Mouse (Mus musculus): ENCODE data around the gene Proser2. TPM values are rescaled to one million over a fixed set of nuclear protein-coding genes. Genes with fewer than 3 reads are reported as not detected.

Gene Proser2
- polyA plus RNA-seq, 1 experiment: 4.5 TPM

- TF ChIP-seq POLR2A (IDR thresholded peaks at IDR 0.05; ENCODE audit: extremely low read depth, insufficient read depth, low read length): no peak
- no peak for TF ChIP-seq CTCF (IDR thresholded peaks at IDR 0.05; ENCODE audit: extremely low read depth, insufficient read depth, low read length)
- Histone ChIP-seq H3K4me1 (ENCODE audit: control insufficient read depth, insufficient read depth, low read length) (peaks cover 4% of the 10 kb centered on the region; the same call in 1 of the 2 replicates), H3K27ac (ENCODE audit: insufficient read depth, low read length) (no peak overlapping the region), H3K4me3 (ENCODE audit: insufficient read depth, low read length) (no peak overlapping the region)
Measured at GRCm38 (mm10) chr2:6082615-6083014, 47.4 kb downstream of the Proser2 start.

GRCm38 (mm10) chr2:6081108-6081507 is 48.9 kb downstream of the Proser2 start:
- TF ChIP-seq CTCF (IDR thresholded peaks at IDR 0.05; ENCODE audit: extremely low read depth, insufficient read depth, low read length) (no peak), POLR2A (IDR thresholded peaks at IDR 0.05; ENCODE audit: extremely low read depth, insufficient read depth, low read length) (no peak)
- H3K4me3 ChIP-seq (ENCODE audit: insufficient read depth, low read length): no peak overlapping the region
- no peak overlapping the region for H3K27ac ChIP-seq (ENCODE audit: insufficient read depth, low read length)
- no peaks in the 10 kb centered on the region for H3K4me1 ChIP-seq (ENCODE audit: control insufficient read depth, insufficient read depth, low read length)

- H3K4me1 ChIP-seq (ENCODE audit: control insufficient read depth, insufficient read depth, low read length): no peaks in the 10 kb centered on the region
- H3K4me3 ChIP-seq (ENCODE audit: insufficient read depth, low read length): no peak overlapping the region
- TF ChIP-seq POLR2A (IDR thresholded peaks at IDR 0.05; ENCODE audit: extremely low read depth, insufficient read depth, low read length) (no peak), CTCF (IDR thresholded peaks at IDR 0.05; ENCODE audit: extremely low read depth, insufficient read depth, low read length) (no peak)
- no peak overlapping the region for H3K27ac ChIP-seq (ENCODE audit: insufficient read depth, low read length)
Measured at GRCm38 (mm10) chr2:6080037-6080436, 50.0 kb downstream of the Proser2 start.

GRCm38 (mm10) chr2:6075530-6075896 is 54.5 kb downstream of the Proser2 start:
- Histone ChIP-seq H3K27ac (ENCODE audit: insufficient read depth, low read length) (no peak overlapping the region), H3K4me1 (ENCODE audit: control insufficient read depth, insufficient read depth, low read length) (no peaks in the 10 kb centered on the region), H3K4me3 (ENCODE audit: insufficient read depth, low read length) (no peak overlapping the region)
- TF ChIP-seq POLR2A (IDR thresholded peaks at IDR 0.05; ENCODE audit: extremely low read depth, insufficient read depth, low read length) (no peak), CTCF (IDR thresholded peaks at IDR 0.05; ENCODE audit: extremely low read depth, insufficient read depth, low read length) (no peak)

- H3K27ac ChIP-seq (ENCODE audit: insufficient read depth, low read length): no peak overlapping the region
- TF ChIP-seq POLR2A (IDR thresholded peaks at IDR 0.05; ENCODE audit: extremely low read depth, insufficient read depth, low read length) (no peak), CTCF (IDR thresholded peaks at IDR 0.05; ENCODE audit: extremely low read depth, insufficient read depth, low read length) (no peak)
- H3K4me3 ChIP-seq (ENCODE audit: insufficient read depth, low read length): no peak overlapping the region
- H3K4me1 ChIP-seq (ENCODE audit: control insufficient read depth, insufficient read depth, low read length): no peaks in the 10 kb centered on the region
Measured at GRCm38 (mm10) chr2:6074891-6075529, 55.0 kb downstream of the Proser2 start.

- TF ChIP-seq CTCF (IDR thresholded peaks at IDR 0.05; ENCODE audit: extremely low read depth, insufficient read depth, low read length): no peak
- no peak for TF ChIP-seq POLR2A (IDR thresholded peaks at IDR 0.05; ENCODE audit: extremely low read depth, insufficient read depth, low read length)
- H3K4me1 ChIP-seq (ENCODE audit: control insufficient read depth, insufficient read depth, low read length): no peaks in the 10 kb centered on the region
- H3K27ac ChIP-seq (ENCODE audit: insufficient read depth, low read length): no peak overlapping the region
- no peak overlapping the region for H3K4me3 ChIP-seq (ENCODE audit: insufficient read depth, low read length)
Measured at GRCm38 (mm10) chr2:6072685-6073260, 57.2 kb downstream of the Proser2 start.

- TF ChIP-seq CTCF (IDR thresholded peaks at IDR 0.05; ENCODE audit: extremely low read depth, insufficient read depth, low read length) (no peak), POLR2A (IDR thresholded peaks at IDR 0.05; ENCODE audit: extremely low read depth, insufficient read depth, low read length) (no peak)
- Histone ChIP-seq H3K4me1 (ENCODE audit: control insufficient read depth, insufficient read depth, low read length) (no peaks in the 10 kb centered on the region), H3K4me3 (ENCODE audit: insufficient read depth, low read length) (no peak overlapping the region), H3K27ac (ENCODE audit: insufficient read depth, low read length) (no peak overlapping the region)
Measured at GRCm38 (mm10) chr2:6071598-6072440, 58.2 kb downstream of the Proser2 start.

GRCm38 (mm10) chr2:6070925-6071324 is 59.1 kb downstream of the Proser2 start:
- Histone ChIP-seq H3K4me3 (ENCODE audit: insufficient read depth, low read length) (no peak overlapping the region), H3K4me1 (ENCODE audit: control insufficient read depth, insufficient read depth, low read length) (no peaks in the 10 kb centered on the region), H3K27ac (ENCODE audit: insufficient read depth, low read length) (no peak overlapping the region)
- TF ChIP-seq POLR2A (IDR thresholded peaks at IDR 0.05; ENCODE audit: extremely low read depth, insufficient read depth, low read length): no peak
- no peak for TF ChIP-seq CTCF (IDR thresholded peaks at IDR 0.05; ENCODE audit: extremely low read depth, insufficient read depth, low read length)

GRCm38 (mm10) chr2:6067341-6067740 is 62.7 kb downstream of the Proser2 start:
- Histone ChIP-seq H3K4me3 (ENCODE audit: insufficient read depth, low read length) (no peak overlapping the region), H3K27ac (ENCODE audit: insufficient read depth, low read length) (no peak overlapping the region), H3K4me1 (ENCODE audit: control insufficient read depth, insufficient read depth, low read length) (no peaks in the 10 kb centered on the region)
- TF ChIP-seq POLR2A (IDR thresholded peaks at IDR 0.05; ENCODE audit: extremely low read depth, insufficient read depth, low read length): no peak
- no peak for TF ChIP-seq CTCF (IDR thresholded peaks at IDR 0.05; ENCODE audit: extremely low read depth, insufficient read depth, low read length)
